Mouse (Mus musculus): Measurements from ENCODE around the gene Coro1c.

Gene Coro1c

DNA sequence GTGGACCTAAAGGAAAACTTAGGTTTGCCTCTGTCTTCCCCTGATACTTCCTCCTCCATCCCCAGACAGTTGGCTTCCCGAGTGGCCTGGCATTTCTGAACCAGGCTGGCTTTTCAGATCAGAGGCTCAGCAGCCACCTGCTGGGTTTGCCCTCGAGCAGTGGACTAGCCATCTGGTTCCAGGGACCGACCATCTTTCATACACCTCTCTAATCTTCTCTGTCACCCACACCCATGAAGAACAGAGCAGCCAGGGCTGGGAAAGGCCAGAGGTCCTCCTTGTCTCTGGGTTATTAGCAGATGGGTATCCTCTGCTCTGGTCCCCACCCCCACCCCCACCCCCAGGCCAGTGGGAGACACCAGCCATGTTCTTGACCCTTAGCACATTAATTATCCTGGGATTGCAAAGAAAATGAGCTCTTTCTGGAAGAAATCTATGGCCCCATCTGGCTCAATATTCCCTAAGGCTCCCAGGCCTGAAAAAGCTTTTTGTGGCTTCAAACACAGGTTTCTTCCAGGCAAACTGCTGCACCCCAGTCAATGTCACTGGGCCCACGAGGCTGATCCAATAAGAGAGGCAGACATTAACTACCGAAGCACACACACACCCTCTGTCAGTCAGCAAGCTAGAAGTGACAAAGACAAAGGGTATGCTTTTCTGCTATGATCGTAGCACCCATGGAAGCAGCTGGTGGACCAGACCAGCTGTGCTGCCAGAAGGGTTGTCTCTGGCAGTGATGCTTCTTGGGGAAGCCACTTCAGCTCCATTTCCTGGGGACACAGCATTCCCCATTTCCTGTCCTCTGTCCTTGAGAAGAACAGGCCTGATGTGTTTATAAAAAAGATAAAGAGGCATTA, 13.0 kb upstream of the Coro1c start:
- DNase-seq, result peak; percentile 56

DNA sequence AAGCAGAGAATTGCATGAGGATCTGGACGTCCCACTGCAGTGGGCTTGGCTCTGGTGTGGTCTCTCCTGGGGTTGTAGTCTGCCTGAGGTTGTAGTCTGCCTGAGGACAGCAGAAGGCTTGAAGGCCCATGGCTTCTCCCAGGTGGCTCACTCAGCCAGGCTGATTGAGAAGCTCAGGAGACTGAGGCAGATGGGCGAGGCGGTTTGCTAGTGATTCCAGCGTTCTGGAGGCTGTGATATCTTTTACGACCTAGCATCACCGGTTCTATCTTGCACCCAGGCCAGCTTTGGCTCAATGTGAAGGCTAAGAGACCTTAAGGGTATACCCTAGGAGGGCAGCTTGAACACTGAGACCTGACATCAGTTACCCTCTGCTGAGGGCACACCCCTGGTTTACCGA, 10.5 kb upstream of the Coro1c start:
- no peak for DNase-seq

DNA sequence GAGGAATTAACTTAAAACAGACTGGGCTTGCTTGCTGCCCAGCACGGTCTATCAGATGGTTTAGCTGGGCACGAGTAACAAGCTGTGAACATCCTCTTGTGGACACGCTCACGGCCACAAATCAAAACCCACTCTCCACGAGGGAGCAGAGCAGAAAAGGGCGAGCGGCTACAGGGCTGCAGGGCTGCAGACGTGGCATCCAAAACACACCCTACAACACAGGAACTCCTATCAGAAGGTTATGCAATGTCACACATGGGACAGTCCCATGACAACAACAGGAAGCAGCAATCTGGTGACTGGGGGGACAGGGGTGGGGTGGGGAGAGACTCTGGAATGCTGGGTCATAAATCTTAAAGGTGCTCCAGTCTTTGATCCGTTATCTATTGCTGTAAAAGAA, 10.1 kb upstream of the Coro1c start:
- DNase-seq, result peak; percentile 58

DNA sequence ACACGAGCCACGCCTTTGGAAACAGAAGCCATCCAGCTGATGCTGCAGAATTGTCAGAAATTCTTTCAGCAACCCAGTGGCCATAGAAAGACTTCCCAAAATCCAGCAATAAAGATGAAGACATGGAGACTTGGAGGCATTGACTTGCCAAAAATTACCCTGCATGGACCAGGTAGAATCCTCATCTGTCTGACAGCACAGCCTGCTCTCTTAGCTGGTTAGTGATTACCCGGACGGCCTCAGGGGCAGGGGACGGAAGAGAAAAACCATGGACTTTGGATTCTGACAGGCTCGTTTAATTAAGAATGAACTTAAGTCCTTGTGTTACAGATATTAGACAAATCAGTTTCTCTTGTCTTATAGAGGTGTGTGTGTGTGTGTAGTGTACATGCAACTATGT, 2.1 kb upstream of the Coro1c start:
- DNase-seq, result no peak

DNA sequence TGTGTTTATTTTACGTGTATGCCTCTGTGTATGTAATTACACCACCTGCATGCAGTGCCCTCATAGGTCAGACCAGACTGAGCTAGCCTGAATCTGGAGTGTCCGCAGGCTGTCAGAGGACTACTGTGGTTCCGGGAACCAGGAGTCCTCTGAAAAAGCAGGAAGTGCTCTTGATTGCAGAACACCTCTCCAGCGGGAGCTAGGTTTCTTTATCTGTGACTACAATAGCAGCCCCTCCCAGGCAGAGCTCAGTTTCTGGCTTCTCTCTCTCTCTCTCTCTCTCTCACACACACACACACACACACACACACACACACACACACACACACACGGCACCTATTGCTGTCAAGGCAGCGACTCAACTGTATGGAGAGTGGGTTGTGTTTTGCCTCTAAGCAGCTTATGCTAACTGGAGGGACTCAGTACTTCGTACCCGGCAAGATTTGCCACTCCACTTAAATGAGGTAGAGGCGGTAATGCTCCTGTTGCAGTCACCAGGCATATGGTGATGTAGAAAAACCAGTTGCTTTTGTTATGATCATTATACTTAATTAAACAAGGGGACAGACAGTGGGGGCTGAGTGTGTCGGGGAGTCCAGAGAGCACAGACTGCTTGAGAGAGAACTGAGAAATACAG, 1.6 kb upstream of the Coro1c start:
- no peak for DNase-seq

DNA sequence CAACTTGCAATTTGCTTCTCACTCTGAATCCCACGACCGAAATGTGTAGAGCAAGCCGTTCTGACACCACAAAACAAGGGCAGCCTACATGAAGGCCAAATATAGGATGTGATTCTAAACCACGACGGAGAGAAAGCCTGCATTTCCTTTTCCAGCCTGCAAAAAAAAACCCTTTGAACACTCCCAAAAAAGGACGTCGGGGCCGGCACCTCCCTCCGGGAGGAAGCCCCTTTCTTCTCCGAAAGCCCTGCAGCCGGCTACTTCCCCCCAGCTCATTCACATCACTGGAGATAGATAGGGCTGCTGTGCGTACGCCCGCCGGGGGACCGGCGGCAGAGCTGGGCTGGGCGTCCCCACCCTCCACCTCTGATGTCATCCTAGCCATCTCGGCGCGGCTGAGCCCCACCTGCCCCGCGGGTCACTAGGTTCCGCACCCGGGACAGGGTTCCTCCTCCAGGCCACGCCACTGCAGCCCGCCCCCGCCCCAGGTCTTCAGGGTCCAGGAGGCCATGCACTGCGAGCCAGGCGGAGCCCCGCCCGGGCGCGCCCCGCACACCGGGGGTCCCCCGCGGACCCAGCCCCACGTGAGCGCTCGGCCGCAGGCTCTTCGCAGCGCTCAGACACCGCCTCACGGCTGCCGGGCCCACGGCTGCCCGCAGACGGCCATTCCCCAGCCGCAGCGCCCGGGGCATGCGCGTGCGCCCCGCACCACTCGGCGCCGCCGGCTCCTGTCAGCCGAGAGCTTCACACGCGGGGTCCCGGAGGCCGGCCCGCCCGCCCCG, 581 bp downstream of the Coro1c start:
- peak; percentile 80 for DNase-seq

DNA sequence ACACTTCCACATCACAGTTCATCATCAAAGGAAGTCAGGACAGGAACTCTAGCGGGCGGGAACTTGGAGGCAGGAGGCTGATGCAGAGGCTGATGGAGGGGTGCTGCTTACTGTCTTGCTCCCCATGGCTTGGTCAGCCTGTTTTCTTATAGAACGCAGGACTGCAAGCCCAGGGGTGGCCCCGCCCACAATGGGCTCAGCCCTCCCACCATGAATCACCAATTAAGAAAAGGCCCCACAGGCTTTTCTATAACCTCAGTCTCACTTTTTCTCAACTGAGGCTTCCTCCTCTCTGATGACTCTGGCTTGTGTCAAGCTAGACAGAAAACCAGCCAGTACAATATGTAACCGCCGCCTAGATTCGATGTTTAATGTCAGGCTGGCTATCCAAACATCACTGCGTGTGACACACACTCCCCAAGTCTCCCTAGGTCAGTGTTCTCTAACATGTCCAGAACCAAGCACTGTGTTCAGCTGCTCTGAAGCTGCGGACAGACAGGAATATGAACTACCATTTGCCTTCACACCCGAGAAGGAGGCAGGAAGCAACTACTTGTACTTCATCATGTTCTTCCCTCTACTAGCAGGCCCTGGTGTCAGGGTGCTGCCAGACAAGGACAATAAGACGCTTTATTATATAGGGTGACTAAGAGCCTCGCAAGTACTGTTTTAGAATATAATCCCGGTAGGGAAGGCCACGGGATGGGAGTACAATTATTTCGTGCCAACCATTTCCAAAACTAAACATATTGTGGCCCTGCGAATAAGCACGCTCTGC, 1.4 kb downstream of the Coro1c start:
- peak; percentile 76 for DNase-seq

DNA sequence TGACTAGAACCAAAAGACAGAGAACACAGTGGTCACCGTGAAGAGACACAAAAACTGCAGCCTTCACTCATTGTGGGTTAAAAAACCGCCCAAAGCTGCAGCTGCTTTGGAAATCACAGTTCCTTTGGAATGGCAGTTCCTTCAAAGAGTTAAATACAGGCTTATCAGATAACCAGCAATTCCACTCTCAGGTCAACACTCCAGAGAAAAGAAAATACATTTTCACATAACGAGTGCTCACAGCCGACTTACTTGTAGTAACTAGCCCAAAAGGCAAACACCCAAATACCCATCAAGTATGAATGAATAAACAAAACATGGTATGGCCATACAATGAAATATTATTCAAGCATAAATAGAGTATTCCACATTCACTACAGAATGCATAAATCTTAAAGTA, 3.6 kb downstream of the Coro1c start:
- no peak for DNase-seq

DNA sequence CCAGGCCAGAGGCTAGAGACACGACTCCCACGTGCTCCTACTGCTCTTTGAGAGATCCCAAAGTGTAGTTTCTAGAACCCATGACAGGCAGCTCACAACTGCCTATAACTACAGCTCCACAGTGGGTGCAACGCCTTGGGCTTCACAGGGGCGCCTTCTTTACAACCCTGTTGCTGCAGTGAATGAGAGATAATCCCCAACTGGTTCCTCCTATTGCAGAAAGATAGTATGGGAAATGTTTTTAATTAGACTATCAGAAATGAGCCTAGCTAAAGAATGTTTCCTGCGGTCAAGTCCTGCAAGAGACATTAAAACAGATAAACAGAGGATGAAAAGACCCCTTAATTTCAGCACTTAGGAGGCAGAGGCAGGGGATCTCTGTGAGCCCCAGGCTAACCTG, 5.6 kb downstream of the Coro1c start:
- DNase-seq, result no peak

DNA sequence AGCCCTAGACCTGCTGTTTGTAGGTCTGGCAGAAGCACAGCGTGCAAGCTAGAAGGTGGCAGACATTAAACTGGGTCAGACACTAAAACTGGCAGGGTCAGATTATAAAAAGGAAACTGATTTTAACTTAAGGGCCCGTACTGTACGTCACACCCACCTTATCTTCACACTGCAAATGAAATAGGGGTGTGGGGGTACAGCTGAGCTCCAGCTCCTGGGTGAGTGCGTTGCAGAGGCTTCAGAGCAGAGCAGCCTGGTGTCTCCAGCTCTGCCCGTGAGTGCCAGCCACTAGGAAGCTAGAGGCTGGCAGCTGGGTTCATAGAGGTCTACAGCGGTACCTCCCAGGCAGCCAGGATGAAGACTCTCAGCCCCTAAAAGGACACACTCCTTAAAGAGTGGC, 6.5 kb downstream of the Coro1c start:
- no peak for DNase-seq

DNA sequence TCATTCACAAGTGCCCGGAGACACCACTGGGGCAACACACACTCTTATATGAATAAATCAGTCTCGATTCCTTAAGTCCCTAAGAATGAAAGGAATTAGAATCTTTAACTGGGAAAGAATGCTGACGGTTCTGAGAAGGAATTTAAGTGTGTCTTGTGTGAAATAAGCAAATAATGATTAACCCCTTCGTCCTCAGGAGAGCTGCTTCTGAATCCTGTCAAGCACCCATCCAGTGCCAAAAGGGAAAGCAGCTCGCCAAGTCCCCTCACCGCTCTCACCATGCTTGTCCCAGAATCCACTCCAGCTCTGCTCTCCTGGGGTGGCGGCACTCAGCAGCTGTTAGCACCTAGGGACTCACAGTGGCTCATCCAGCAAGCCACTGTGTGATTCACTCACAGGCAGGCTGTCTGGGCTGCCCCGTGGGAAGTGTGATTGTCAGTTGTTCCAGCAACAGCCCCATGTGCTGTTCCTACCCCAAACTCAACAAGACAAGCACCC, 7.4 kb downstream of the Coro1c start:
- DNase-seq, result peak; percentile 68

DNA sequence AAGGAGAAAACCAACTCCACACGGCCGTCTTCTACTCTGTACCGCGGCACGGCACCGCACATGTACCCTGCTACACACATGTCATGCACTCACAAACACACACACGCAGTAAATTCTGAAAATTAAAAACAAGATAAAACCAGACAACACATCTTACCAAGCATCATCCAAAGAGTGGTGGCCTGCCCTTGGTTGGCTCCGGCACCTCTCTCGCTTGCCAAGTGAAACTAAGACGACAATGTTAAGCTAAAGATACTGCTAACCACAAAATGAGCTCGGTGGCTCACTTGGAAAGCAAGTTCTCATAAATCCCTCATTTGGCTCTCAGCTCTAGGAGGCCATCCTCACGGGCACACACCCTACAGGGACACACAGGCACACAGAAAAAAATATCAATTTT, 9.0 kb downstream of the Coro1c start:
- DNase-seq, result no peak

DNA sequence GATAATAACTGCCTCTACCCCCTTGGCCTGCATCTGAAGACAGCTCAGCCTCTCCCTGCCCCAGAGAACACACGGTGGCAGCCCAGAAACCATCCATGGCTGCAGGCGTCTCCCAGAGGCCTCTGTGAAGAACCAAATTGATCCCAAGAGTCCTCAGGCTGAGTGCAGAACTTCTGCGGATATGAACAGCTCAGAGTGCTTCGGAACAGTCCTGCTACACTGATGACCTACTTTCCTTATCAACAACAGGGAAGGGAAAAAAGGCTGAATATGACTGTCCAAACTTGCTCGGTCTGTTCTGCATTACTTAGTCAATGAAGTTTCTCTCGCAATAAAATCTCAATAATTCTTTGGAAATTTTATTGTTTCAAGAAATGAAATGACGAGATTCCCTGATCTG, 16.6 kb downstream of the Coro1c start:
- no peak for DNase-seq

DNA sequence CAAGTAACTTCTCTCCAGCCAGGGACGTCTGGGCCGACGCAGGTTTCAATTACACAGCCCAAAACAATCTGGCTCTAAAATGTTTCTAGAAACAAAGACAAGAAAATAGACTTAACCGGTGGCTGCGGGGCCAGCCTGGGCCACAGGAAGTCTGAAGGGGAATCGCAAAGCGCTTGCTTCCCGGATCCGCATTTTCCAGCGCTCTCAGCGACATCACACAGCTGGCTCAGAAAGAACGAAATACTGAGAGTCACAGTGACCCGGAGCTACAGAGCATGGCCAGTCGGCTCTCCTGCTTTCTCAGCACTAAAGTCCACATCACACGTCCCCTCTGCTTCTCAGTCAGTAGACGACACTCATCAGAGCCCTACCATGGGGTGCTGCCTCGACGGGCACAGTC, 17.7 kb downstream of the Coro1c start:
- peak; percentile 67 for DNase-seq

DNA sequence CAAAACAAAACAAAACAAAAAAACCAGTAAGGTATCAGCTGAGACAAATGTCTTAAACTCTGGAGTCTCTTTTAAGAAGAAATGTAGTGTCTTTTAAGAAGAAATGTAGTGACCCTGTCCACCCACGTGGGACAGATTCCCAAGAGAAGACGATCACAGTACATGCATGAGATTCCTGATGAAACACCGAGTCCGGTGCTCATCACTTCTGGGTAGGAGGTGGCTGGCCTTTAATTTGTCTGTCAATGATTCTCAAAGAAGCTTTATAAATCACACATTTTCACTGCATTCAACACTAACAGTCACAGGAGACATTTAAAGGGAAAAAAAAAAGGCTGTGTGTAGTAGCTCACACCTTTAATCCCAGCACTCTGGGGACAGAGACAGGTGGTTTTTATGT, 18.6 kb downstream of the Coro1c start:
- no peak for DNase-seq

DNA sequence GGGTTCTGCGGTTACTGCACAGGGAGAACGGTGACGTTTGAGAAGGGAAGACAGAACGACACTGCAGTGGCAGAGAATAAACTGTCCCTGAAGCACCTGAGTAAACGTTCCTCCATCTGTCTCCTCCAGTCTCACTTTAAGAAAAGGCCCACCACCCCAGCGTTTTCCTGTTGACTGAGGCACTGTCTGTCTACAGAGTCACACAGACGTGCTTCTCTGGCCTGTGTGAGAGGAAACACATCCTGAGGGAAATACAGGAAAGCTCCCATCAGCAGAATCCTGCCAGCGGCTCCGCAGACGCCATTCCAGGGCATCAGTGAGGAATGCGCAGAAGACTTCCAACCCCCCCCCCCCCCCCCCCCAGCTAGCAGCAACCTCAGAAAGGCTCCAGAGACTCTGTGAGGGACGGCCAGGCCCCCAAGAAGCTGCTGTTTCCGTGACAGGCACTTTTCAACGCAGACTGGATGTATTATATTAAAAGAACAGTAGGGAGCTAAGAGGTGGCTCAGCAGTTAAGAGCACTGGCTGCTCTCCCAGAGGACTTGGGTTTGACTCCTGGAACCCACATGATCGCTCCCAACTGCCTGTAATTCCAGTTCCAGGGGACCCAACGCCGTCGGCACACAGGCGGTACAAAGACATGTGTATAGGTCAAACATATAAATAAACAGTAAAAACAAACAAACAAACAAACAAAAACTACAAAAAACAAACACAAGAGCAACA, 19.2 kb downstream of the Coro1c start:
- peak; percentile 75 for DNase-seq

DNA sequence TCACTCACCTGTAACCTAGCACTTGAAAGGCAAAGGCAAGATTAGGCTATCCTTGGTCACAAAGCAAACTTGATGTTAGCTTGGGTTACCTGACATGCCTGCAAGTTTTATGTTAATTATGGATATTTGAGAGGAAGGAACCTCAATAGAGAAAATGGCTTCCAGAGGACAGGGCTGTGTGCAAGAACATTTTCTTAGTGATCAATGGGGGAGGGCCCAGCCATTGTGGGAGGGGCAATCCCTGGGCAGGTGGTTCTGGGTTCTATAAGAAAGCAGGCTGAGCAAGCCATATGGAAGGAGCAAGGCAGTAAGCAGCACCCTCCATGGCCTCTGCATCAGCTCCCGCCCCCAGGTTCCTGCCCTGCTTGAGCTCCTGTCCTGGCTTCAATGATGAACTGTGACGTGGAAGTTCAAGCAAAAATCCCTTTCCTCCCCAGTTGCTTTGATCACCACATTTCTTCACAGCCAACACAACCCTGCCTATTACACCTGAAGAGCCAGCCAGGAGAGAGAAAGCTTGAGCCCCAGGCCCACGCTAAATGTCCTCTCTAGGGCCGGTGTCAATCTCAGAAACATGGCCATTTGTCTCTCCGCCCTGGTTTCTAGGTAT, 20.3 kb downstream of the Coro1c start:
- no peak for DNase-seq

DNA sequence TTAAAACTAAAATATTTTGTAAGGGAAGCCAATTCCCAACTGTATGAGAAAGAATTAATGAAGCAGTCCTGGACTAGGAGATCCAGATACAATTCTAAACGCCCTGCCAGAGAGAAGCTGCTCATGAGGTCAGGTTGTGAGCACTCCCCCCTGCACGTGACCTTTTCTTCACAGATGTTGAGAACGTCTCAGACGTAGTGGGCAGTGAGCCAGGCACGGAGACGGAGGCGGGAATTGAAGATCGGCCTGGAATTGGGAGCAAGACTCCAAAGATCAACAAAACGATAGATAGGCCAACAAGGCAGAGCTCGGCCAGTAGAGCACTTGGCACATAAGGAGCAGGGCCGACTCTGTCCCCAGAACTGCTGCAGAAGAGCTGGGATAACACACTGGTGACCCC, 21.4 kb downstream of the Coro1c start:
- DNase-seq, result peak; percentile 78

DNA sequence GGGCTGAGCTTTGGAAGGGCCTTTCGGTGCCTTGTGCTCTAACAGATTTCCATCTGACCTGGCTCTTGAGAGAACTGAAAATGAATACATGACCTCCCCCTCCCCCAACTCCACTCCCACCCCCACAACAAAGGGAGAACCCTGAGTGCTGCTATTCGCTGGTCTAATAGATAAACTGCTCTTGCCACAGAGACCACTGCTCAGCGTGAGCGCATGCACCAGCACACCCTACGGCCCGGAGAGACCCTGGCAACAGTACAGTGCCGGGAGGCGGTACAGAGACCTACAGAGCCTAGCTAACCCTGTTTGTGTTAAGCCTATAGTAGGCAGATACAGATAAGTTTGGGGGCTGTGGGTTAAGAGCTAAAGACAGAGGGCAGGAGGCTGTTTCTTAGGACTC, 22.9 kb downstream of the Coro1c start:
- no peak for DNase-seq

DNA sequence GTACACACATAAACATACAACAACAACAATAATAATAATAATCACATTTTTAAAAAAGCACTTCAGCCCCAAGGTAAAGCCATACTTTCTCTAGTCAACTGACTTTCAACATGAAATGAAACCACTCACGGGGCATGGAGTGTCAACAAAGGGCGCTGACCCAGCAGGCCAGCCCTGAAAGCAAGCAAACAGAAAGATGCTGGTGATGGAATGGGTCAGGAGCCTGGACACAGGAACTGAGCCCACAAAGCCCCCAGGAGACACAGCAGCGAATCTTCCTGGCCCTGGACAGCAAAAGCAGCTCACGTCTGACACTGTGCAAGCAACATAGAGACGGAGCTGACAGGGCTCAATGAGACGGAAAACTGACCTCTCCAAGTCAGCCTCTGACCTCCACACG, 23.8 kb downstream of the Coro1c start:
- no peak for DNase-seq

DNA sequence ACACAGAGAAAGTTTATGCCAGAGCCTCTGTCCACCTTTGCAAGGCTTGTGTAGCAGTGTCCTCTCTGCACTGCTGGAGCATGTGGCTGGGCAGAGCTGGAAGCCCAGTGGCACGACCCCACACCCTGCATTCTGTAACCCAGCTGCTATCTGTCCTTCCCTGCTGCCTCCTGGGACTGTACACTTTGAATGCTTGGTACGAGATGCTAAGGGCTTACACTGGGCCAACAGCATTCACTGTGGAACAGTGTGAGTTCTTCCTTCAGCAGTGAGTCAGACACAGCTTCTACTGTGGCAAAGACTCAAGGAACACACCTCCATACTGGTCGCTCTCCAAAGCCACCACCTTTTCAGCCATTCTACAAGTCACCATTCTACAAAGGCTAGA, 25.2 kb downstream of the Coro1c start:
- DNase-seq, result no peak
